Mouse (Mus musculus): ENCODE data around the gene Gm10665. TPM values are rescaled to one million over a fixed set of nuclear protein-coding genes. Genes with fewer than 3 reads are reported as not detected.
"Not testable (repeated sequence)": the region's sequence is repeated elsewhere in the genome, so short reads cannot be mapped to it uniquely, and the experiment has no call there.

Gm10665 gene
- total RNA-seq (2012; rRNA removed) (not detected in 2 replicates), total RNA-seq (2014; rRNA removed) (not detected in 2 replicates), polyA plus RNA-seq (2012; ENCODE audit: insufficient read length, low read depth) (not detected in 2 replicates)

DNA sequence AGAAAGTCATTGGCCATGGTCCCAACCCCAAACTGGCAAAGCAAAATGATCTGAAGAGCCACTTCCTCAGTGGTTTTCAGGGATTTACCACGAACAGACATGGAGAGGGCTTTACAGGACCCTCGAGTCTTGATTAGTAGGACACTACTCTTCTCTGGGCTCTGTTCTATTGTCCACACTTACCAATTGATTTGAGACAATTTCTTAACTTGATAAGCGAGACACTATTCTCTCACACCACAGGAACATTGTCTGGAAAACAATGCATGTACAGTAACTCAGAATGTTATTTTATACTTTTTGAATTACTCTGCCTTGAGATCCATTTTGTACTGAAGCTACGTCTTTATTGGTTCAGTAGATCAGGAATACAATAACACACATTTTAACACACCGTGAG, at the start of gene Gm10665:
Gene Gm10665 (minus strand): TSS at position 101 of the 400 bp plus-strand sequence.
- H3K79me2 ChIP-seq (replicated peaks; ENCODE audit: control insufficient read depth, extremely low read depth, insufficient read depth, poor library complexity, severe bottlenecking); H3K36me3 ChIP-seq (replicated peaks in 1 of 2; ENCODE audit: control insufficient read depth in 1 of 2, insufficient read depth in 1 of 2, low read length in 1 of 2); H3K9me3 ChIP-seq (replicated peaks; ENCODE audit: low read length); dilution Hi-C loops (cut with MboI; ENCODE audit: extremely low pct_ligation_motif_present, extremely low pct_unique_long_range_greater_than_20kb, low sequenced_read_pairs); in situ Hi-C loops (cut with MboI; ENCODE audit: low pct_ligation_motif_present, low pct_unique_long_range_greater_than_20kb, low sequenced_read_pairs); H3K27ac ChIP-seq (ENCODE audit: insufficient read depth, low read depth); DNase-seq (ENCODE audit: extremely low read depth); H3K9ac ChIP-seq (ENCODE audit: insufficient read depth, low read depth); H3K27me3 ChIP-seq (replicated peaks); H3K4me3 ChIP-seq (replicated peaks in 1 of 3; ENCODE audit: low read depth in 2 of 3, low read length in 2 of 3, poor library complexity in 1 of 3); H3K4me1 ChIP-seq (ENCODE audit: control insufficient read depth in 1 of 2, insufficient read depth in 2 of 2); H3K4me2 ChIP-seq (ENCODE audit: insufficient read depth, low read depth, poor library complexity, severe bottlenecking): not testable (repeated sequence)

DNA sequence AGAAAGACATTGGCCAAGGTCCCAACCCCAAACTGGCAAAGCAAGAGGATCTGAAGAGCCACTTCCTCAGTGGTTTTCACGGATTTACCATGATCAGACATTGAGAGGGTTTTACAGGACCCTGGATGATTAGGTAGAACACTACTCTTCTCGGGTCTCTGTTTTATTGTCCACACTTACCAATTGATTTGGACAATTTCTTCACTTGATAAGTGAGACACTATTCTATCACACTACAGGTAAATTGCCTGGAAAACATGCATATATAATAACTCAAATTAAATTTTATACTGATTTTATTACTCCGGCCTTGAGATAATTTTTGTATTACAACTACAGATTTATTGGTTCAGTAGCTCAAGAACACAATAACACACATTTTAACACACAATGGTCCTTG, 35.7 kb upstream of the Gm10665 start, which contains the start of gene Vmn1r151:
Gene Vmn1r151 (minus strand): TSS at position 101 of the 400 bp plus-strand sequence.
- H3K4me3 ChIP-seq (replicated peaks in 1 of 3; ENCODE audit: low read depth in 2 of 3, low read length in 2 of 3, poor library complexity in 1 of 3); in situ Hi-C loops (cut with MboI; ENCODE audit: low pct_ligation_motif_present, low pct_unique_long_range_greater_than_20kb, low sequenced_read_pairs); H3K4me2 ChIP-seq (ENCODE audit: insufficient read depth, low read depth, poor library complexity, severe bottlenecking); dilution Hi-C loops (cut with MboI; ENCODE audit: extremely low pct_ligation_motif_present, extremely low pct_unique_long_range_greater_than_20kb, low sequenced_read_pairs); H3K27me3 ChIP-seq (replicated peaks); DNase-seq (ENCODE audit: extremely low read depth); H3K79me2 ChIP-seq (replicated peaks; ENCODE audit: control insufficient read depth, extremely low read depth, insufficient read depth, poor library complexity, severe bottlenecking); H3K9me3 ChIP-seq (replicated peaks; ENCODE audit: low read length); H3K9ac ChIP-seq (ENCODE audit: insufficient read depth, low read depth); H3K4me1 ChIP-seq (ENCODE audit: control insufficient read depth in 1 of 2, insufficient read depth in 2 of 2); H3K36me3 ChIP-seq (replicated peaks in 1 of 2; ENCODE audit: control insufficient read depth in 1 of 2, insufficient read depth in 1 of 2, low read length in 1 of 2); H3K27ac ChIP-seq (ENCODE audit: insufficient read depth, low read depth): not testable (repeated sequence)

DNA sequence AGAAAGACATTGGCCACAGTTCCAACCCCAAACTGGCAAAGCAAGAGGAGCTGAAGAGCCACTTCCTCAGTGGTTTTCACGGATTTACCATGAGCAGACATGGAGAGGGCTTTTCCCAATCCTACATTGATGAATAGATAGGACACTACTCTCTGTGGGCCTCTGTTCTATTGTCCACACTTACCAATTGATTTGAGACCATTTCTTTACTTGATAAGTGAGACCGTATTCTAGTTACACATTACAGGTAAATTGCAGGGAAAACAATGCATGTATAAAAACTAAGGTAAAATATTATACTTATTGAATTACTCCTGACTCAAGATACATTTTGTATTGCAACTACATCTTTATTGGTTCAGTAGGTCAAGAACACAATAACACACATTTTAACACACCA, 25.7 kb downstream of the Gm10665 start, which contains the start of gene Vmn1r149:
Gene Vmn1r149 (minus strand): TSS at position 101 of the 400 bp plus-strand sequence.
- H3K4me1 ChIP-seq (ENCODE audit: control insufficient read depth in 1 of 2, insufficient read depth in 2 of 2); H3K4me2 ChIP-seq (ENCODE audit: insufficient read depth, low read depth, poor library complexity, severe bottlenecking); in situ Hi-C loops (cut with MboI; ENCODE audit: low pct_ligation_motif_present, low pct_unique_long_range_greater_than_20kb, low sequenced_read_pairs); DNase-seq (ENCODE audit: extremely low read depth); H3K9me3 ChIP-seq (replicated peaks; ENCODE audit: low read length); H3K9ac ChIP-seq (ENCODE audit: insufficient read depth, low read depth); H3K36me3 ChIP-seq (replicated peaks in 1 of 2; ENCODE audit: control insufficient read depth in 1 of 2, insufficient read depth in 1 of 2, low read length in 1 of 2); H3K27me3 ChIP-seq (replicated peaks); H3K4me3 ChIP-seq (replicated peaks in 1 of 3; ENCODE audit: low read depth in 2 of 3, low read length in 2 of 3, poor library complexity in 1 of 3); H3K79me2 ChIP-seq (replicated peaks; ENCODE audit: control insufficient read depth, extremely low read depth, insufficient read depth, poor library complexity, severe bottlenecking); H3K27ac ChIP-seq (ENCODE audit: insufficient read depth, low read depth); dilution Hi-C loops (cut with MboI; ENCODE audit: extremely low pct_ligation_motif_present, extremely low pct_unique_long_range_greater_than_20kb, low sequenced_read_pairs): not testable (repeated sequence)

DNA sequence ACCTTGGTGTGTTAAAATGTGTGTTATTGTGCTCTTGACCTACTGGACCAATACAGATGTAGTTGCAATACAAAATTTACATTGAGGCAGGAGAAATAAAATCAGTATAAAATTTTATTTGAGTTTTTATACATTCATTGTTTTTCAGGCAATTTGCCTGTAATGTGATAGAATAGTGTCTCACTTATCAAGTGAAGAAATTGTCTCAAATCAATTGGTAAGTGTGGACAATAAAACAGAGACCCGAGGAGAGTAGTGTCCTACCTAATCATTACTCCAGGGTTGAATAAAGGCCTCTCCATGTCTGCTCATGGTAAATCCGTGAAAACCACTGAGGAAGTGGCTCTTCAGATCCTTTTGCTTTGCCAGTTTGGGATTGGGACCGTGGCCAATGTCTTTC, 50.6 kb downstream of the Gm10665 start, which contains the start of gene Vmn1r148:
Gene Vmn1r148 (plus strand): TSS at position 301 of the 400 bp plus-strand sequence.
- dilution Hi-C loops (cut with MboI; ENCODE audit: extremely low pct_ligation_motif_present, extremely low pct_unique_long_range_greater_than_20kb, low sequenced_read_pairs); H3K4me1 ChIP-seq (ENCODE audit: control insufficient read depth in 1 of 2, insufficient read depth in 2 of 2); H3K4me3 ChIP-seq (replicated peaks in 1 of 3; ENCODE audit: low read depth in 2 of 3, low read length in 2 of 3, poor library complexity in 1 of 3); H3K79me2 ChIP-seq (replicated peaks; ENCODE audit: control insufficient read depth, extremely low read depth, insufficient read depth, poor library complexity, severe bottlenecking); in situ Hi-C loops (cut with MboI; ENCODE audit: low pct_ligation_motif_present, low pct_unique_long_range_greater_than_20kb, low sequenced_read_pairs); H3K9me3 ChIP-seq (replicated peaks; ENCODE audit: low read length); H3K27ac ChIP-seq (ENCODE audit: insufficient read depth, low read depth); DNase-seq (ENCODE audit: extremely low read depth); H3K9ac ChIP-seq (ENCODE audit: insufficient read depth, low read depth); H3K4me2 ChIP-seq (ENCODE audit: insufficient read depth, low read depth, poor library complexity, severe bottlenecking); H3K27me3 ChIP-seq (replicated peaks); H3K36me3 ChIP-seq (replicated peaks in 1 of 2; ENCODE audit: control insufficient read depth in 1 of 2, insufficient read depth in 1 of 2, low read length in 1 of 2): not testable (repeated sequence)

Other genes with a start within 250 kb of the Gm10665 start
- gene Gm8453, start 234.6 kb downstream of the Gm10665 start, total RNA-seq (2012; rRNA removed): not detected in 2 replicates
- not detected in 2 replicates for gene Gm8453, start 234.6 kb downstream of the Gm10665 start, total RNA-seq (2014; rRNA removed)
- gene Gm8453, start 234.6 kb downstream of the Gm10665 start, polyA plus RNA-seq (2012; ENCODE audit: insufficient read length, low read depth): not detected in 2 replicates
- gene Gm4187, start 134.4 kb downstream of the Gm10665 start, total RNA-seq (2012; rRNA removed): not detected in 2 replicates
- not detected in 2 replicates for gene Gm4187, start 134.4 kb downstream of the Gm10665 start, total RNA-seq (2014; rRNA removed)
- gene Gm4187, start 134.4 kb downstream of the Gm10665 start, polyA plus RNA-seq (2012; ENCODE audit: insufficient read length, low read depth): not detected in 2 replicates
- not detected in 2 replicates for gene Gm8660, start 93.0 kb downstream of the Gm10665 start, total RNA-seq (2012; rRNA removed)
- gene Gm8660, start 93.0 kb downstream of the Gm10665 start, total RNA-seq (2014; rRNA removed): not detected in 2 replicates
- gene Gm8660, start 93.0 kb downstream of the Gm10665 start, polyA plus RNA-seq (2012; ENCODE audit: insufficient read length, low read depth): not detected in 2 replicates
- not detected in 2 replicates for gene Vmn1r148, start 50.5 kb downstream of the Gm10665 start, total RNA-seq (2012; rRNA removed)
- not detected in 2 replicates for gene Vmn1r148, start 50.5 kb downstream of the Gm10665 start, total RNA-seq (2014; rRNA removed)
- gene Vmn1r148, start 50.5 kb downstream of the Gm10665 start, polyA plus RNA-seq (2012; ENCODE audit: insufficient read length, low read depth): not detected in 2 replicates
- gene Vmn1r149, start 25.8 kb downstream of the Gm10665 start, total RNA-seq (2012; rRNA removed): not detected in 2 replicates
- not detected in 2 replicates for gene Vmn1r149, start 25.8 kb downstream of the Gm10665 start, total RNA-seq (2014; rRNA removed)
- not detected in 2 replicates for gene Vmn1r149, start 25.8 kb downstream of the Gm10665 start, polyA plus RNA-seq (2012; ENCODE audit: insufficient read length, low read depth)
- gene Vmn1r151, start 35.6 kb upstream of the Gm10665 start, total RNA-seq (2012; rRNA removed): not detected in 2 replicates
- not detected in 2 replicates for gene Vmn1r151, start 35.6 kb upstream of the Gm10665 start, total RNA-seq (2014; rRNA removed)
- not detected in 2 replicates for gene Vmn1r151, start 35.6 kb upstream of the Gm10665 start, polyA plus RNA-seq (2012; ENCODE audit: insufficient read length, low read depth)
- not detected in 2 replicates for gene Vmn1r152, start 58.9 kb upstream of the Gm10665 start, total RNA-seq (2012; rRNA removed)
- not detected in 2 replicates for gene Vmn1r152, start 58.9 kb upstream of the Gm10665 start, total RNA-seq (2014; rRNA removed)
- gene Vmn1r152, start 58.9 kb upstream of the Gm10665 start, polyA plus RNA-seq (2012; ENCODE audit: insufficient read length, low read depth): not detected in 2 replicates
- gene Gm8677, start 70.8 kb upstream of the Gm10665 start, total RNA-seq (2012; rRNA removed): not detected in 2 replicates
- gene Gm8677, start 70.8 kb upstream of the Gm10665 start, total RNA-seq (2014; rRNA removed): not detected in 2 replicates
- not detected in 2 replicates for gene Gm8677, start 70.8 kb upstream of the Gm10665 start, polyA plus RNA-seq (2012; ENCODE audit: insufficient read length, low read depth)
- not detected in 2 replicates for gene Gm4201, start 101.3 kb upstream of the Gm10665 start, total RNA-seq (2012; rRNA removed)
- not detected in 2 replicates for gene Gm4201, start 101.3 kb upstream of the Gm10665 start, total RNA-seq (2014; rRNA removed)
- gene Gm4201, start 101.3 kb upstream of the Gm10665 start, polyA plus RNA-seq (2012; ENCODE audit: insufficient read length, low read depth): not detected in 2 replicates
- not detected in 2 replicates for gene Gm4565, start 124.1 kb upstream of the Gm10665 start, total RNA-seq (2012; rRNA removed)
- not detected in 2 replicates for gene Gm4565, start 124.1 kb upstream of the Gm10665 start, total RNA-seq (2014; rRNA removed)
- gene Gm4565, start 124.1 kb upstream of the Gm10665 start, polyA plus RNA-seq (2012; ENCODE audit: insufficient read length, low read depth): not detected in 2 replicates
- gene Vmn1r155, start 193.9 kb upstream of the Gm10665 start, total RNA-seq (2012; rRNA removed): not detected in 2 replicates
- gene Vmn1r155, start 193.9 kb upstream of the Gm10665 start, total RNA-seq (2014; rRNA removed): not detected in 2 replicates
- not detected in 2 replicates for gene Vmn1r155, start 193.9 kb upstream of the Gm10665 start, polyA plus RNA-seq (2012; ENCODE audit: insufficient read length, low read depth)
- not detected in 2 replicates for gene Gm8693, start 228.2 kb upstream of the Gm10665 start, total RNA-seq (2012; rRNA removed)
- gene Gm8693, start 228.2 kb upstream of the Gm10665 start, total RNA-seq (2014; rRNA removed): not detected in 2 replicates
- gene Gm8693, start 228.2 kb upstream of the Gm10665 start, polyA plus RNA-seq (2012; ENCODE audit: insufficient read length, low read depth): not detected in 2 replicates